Mouse (Mus musculus): ENCODE results near the gene Gm17622.

DNA sequence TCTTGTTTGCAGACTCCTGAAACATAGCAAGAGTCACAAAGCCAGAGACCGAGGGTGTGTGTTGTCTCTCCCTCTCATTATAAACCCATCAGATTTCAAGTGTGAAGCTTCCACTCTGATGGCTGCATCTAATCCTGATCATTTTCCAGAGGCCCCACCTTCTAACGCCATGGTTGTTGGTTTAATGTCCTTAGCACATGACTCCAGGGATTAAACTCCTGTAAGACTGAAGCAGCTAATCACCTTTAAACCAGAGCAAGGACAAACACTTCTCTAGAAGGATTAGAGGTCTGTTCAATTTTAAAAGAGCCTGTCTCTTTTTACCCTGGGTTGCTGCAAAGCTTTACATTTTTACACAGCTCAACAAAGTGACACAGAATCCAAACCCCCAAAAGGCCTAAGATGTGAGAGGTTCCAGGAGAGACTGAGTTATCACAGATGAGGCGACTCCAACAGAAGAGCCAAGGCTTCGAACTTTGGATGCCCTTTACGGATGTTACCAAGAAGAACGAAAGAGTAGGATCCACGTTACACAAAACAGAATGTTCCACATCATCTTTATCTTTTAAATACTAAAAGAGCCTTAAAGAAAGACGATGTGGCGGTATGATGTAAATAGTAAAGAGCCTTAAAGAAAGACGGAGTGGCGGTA lies 40.2 kb upstream of the Gm17622 start:
- TF ChIP-seq CTCF (IDR thresholded peaks at IDR 0.05; ENCODE audit: low read depth, low read length) (no peak), EP300 (IDR thresholded peaks at IDR 0.05; ENCODE audit: insufficient read depth, low read depth, low read length) (no peak), POLR2A (IDR thresholded peaks at IDR 0.05; ENCODE audit: insufficient read depth, low read length) (no peak)

All from ES-Bruce4 (cell line).